Mouse (Mus musculus): ENCODE results near the gene Lrrc8d.

GRCm38 (mm10) chr5:105675511-105675910, 24.3 kb upstream of the Lrrc8d start:
- TF ChIP-seq CTCF (IDR thresholded peaks at IDR 0.05) (no peak), EP300 (IDR thresholded peaks at IDR 0.05) (no peak)
